Mouse (Mus musculus) frontal cortex, postnatal 25 days (tissue): ENCODE data around the gene Glg1.

Source experiments
- DNase-seq, 2 experiments: peaks; one replicate each; pipeline ENCODE4 v3.0.0; 2022; ENCODE audit warnings: low spot score in 2 of 2

Glg1 gene

GRCm38 (mm10) chr8:111155721-111156436 is 103.1 kb downstream of the Glg1 start:
- DNase-seq: no peak

GRCm38 (mm10) chr8:111145460-111146012 is 113.5 kb downstream of the Glg1 start:
- peak; percentile 82 to 84 for DNase-seq

- peak in 1 of 2 experiments; percentile 17 for DNase-seq
Observed at GRCm38 (mm10) chr8:111144901-111145459, 114.0 kb downstream of the Glg1 start.

- DNase-seq: no peak
Observed at GRCm38 (mm10) chr8:111142521-111142920, 116.5 kb downstream of the Glg1 start.

GRCm38 (mm10) chr8:111130756-111131155 is 128.3 kb downstream of the Glg1 start:
- DNase-seq: no peak

- no peak for DNase-seq
Observed at GRCm38 (mm10) chr8:111119481-111119880, 139.5 kb downstream of the Glg1 start.

- no peak for DNase-seq
Observed at GRCm38 (mm10) chr8:111114891-111115290, 144.1 kb downstream of the Glg1 start.
